Mouse (Mus musculus) c-Kit-positive CD71-negative TER-119-negative erythroid progenitor cells, embryonic 14.5 days (primary cell): ENCODE results near the gene Usp16.
A peak's percentile ranks its signal among the peaks of the same experiment; 100 is the strongest.

ENCODE experiments used
- DNase-seq: peaks from one replicate; pipeline ENCODE4 v3.0.0-alpha.2; 2013; ENCODE audit warnings: low read depth

Gene Usp16

DNA sequence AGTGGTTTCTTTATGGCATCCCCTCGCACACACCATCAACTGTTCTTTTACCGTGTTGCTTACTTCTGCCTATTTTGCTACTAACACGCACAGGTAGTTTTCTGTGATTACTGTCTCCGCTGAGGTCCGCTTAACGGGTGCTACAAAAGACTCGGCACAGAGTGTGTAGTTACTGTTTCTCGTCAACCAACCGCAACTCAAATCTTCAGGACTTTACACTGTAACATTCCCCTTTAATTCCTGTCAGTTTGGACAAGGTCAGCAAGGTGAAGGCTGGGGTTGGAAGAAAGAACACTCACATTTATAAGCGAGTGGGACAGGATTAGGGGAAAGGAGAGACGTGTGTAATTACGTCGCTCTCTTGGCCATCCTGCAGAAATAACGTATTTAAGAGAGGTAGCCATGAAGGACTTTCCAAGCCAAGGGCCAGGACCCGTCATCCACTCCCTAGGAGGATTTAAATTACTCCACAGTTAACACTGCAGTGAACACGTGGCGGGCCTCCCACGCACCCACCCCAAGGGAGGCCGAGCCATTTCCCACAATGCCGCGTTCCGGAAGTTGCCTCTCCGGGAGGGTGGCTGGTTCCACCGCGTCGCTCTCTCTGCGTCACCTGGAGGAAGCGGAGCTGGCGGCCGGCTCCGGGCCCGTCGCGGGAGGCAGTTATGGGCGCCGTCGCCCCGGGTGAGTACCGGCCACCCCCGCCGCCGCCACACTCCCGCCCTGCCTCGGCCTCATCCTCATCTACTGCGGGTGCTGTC is at the start of gene Usp16:
TSS of gene Usp16 (plus strand) at position 285 of the 761 bp plus-strand sequence.
- DNase-seq, result peak; percentile 81

DNA sequence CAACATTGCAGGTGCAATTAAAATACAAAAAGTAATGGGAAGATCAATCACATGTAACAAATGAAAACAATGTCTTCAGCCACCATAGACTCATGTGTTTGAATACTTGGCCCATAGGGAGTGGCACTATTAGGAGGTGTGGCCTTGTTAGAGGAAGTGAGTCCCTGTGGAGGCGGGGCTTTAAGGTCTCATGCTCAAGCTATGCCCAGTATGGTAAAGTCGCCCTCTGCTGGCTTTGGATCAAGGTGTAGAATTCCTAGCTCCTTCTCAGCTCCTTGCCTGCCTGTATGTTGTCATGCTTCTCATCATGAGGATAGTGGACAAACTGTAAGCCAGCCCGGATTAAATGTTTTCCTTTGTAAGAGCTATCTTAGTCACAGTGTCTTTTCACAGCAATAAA is 49.5 kb upstream of the Usp16 start:
- peak; percentile 54 for DNase-seq

DNA sequence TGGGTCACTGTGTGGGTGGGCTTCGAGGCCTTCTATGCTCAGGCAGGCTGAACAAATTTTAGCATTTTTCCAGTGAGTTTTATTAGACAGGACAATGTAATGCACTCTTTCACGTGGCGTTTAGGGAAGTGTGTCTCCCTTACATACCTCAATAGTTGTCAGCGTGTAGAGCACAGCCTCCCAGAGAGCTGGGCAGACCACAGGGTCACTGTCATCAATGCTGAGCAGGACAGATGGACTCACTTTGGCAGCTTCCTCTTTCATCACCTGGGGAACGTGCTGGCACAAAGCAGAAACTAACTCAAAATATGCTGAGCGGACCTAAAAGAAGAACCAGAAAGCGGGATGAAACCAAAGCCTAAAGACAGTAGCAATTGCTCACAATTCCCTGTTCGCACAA is 33.8 kb upstream of the Usp16 start:
- no peak for DNase-seq

DNA sequence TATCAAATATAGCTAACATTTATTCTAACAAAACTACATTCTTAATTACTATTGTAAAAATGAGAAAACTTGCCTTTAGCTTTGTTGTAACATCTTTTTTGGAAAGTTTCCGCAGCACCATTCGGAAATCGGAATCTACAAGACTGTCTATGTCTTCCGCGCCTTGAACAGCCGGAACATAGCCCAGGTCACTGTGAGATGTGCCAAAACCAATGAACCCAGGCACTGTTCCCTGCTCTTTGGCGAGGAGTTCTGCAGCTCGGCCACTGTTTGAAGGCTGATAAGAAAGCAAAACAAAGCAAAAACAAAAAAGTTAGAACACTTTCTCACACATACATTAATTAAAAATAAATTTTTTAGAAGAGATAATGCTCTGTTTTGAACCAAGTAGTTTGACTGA is 27.0 kb upstream of the Usp16 start:
- DNase-seq, result no peak

DNA sequence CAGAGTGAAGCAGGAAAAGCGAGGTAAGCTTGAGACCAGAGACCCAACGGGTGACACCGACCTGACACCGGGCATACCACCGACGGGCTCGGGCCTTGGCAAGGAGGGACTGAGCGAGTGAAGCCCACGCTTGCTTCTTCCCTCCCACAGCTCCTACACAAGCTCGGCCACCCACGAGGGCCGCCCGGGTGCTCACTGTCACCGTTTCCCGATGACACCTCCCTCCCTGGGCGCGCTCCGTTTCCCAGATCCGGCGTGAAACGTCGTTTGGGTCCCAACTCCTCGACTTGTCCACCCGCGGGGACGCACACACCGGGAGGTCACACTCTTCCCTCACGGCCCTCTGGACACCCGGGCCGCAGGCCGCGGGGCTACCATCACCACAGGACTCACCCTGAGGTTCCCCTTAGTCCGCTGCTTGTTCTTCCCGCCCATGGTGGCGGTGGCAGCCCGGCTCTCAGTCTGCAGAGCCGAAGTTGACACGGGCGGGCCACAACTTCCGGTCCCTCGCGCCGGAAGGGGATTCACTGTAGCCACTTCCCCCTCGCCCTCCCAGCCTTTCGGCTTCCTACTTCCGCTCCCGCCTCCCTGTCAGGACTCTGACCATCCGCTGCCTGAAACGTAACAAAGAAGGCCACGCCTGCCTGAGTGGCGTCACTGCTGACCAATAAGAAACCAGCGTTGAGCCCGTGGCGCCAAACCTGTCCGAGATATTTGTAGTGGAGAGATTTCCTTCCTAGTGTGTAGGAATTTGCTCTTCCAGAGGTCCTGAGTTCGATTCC is 22.3 kb upstream of the Usp16 start, which contains the start of gene Ltn1:
TSS of gene Ltn1 (minus strand) at position 580 of the 782 bp plus-strand sequence.
- DNase-seq, result peak; percentile 97

DNA sequence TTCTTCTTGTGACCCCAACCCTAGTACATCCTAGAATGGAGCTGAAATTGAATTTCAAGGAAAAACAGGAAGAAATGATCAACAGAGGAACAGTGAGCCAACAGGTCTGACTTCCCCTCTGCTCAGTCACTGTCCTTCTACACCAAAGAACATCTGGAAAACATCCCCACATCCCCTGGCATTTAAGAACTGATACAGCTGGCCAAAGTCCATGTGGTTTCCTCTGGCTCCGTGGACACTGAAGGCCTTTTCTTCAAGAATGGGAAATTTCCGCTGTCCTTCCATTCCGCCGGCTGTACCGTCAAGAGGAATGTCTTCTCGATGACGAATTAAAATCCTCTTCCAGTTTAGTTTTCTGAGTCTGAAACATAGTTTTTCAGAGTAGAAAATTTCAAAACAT is 20.2 kb upstream of the Usp16 start:
- no peak for DNase-seq

DNA sequence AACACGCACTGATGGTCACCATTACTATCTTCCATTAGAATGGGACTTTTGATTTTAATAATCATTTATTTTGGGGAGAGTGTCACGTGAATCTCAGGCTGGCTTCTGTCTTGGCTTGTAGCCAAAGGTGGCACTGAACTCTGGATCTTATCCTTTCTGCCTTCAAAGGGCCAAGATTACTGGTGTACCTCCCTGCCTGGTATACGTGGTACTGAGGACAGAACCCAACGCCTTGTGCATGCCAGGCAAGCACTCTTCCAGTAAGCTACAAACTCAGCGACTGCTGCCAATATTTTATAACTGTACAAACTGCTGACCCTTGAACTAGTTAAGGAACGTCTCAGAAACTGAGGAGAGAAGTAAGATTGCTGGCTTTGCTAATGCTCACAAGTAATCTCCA is 19.6 kb upstream of the Usp16 start:
- DNase-seq, result no peak

DNA sequence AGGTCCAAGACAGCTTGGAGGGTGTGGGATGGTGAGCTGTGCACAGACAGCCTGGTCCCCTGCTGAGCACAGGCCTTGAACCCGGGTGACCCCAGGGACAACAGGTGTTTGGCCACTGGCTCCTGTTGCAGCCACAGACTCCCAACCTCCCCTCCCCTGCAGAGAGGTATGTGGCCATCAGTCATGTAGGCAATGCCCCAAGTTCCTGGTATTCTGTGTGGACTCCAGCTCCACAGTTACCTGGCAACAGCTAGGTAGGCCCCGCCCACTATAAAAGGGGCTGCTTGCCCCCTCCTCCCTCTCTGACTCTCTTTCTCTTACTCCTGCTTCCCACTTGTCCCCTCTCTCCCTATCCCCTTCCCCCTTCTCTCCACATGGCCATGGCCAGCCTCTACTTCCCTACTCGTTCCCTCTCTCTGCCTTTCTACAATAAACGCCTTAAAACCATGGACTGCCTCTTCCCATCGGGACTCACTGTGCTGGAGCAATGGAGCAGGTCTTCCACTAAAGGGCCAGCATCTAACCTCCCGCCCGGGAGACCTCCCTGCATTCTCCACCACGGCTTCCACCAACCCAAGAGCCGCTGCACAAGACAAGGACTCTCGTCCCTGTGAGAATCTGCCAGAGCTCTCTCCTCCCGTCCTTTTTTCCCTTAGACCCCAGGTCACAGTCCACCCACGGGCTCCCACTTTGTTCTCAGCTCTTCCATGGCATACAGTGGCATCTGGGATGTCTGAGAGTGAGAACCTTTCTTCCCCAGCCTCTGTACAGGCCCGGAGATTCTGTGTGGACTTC is 18.9 kb upstream of the Usp16 start:
- DNase-seq, result no peak

DNA sequence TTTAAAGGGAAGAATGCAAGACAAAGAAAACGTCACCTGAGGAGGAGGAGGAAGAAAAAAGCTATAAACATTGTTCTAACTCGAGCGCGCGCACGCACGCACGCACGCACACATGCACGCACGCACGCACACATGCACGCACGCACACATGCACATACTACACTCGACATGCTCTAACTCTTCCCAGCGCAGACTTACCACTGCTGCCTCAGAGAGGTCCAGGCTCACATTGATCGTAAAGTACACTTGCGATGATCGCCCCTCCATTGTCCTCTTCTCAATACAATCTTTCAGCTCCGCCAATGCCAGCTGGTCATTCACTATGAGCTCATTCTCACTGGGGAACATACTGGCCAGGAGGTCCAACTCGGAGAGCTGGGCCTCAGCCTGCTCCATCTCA is 17.4 kb upstream of the Usp16 start:
- no peak for DNase-seq

DNA sequence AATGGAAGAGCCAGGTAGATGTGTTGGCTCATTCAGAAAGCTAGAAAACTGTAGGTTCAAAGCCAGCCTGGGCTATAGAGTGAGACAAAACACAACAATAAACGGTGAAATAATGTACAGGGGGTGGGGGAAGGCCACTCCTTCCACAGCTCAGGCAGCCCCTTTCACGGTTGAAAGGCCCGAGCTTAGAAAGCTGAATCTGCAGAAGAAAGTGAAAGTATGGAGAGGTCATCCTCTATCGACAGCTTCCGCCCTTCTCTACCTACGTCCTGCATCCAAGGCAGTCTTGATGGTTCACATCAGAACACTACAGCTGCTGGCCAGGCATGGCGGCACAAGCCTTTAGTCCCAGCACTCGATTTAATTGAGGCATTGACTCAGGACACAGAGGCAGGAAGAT is 15.8 kb upstream of the Usp16 start:
- no peak for DNase-seq

DNA sequence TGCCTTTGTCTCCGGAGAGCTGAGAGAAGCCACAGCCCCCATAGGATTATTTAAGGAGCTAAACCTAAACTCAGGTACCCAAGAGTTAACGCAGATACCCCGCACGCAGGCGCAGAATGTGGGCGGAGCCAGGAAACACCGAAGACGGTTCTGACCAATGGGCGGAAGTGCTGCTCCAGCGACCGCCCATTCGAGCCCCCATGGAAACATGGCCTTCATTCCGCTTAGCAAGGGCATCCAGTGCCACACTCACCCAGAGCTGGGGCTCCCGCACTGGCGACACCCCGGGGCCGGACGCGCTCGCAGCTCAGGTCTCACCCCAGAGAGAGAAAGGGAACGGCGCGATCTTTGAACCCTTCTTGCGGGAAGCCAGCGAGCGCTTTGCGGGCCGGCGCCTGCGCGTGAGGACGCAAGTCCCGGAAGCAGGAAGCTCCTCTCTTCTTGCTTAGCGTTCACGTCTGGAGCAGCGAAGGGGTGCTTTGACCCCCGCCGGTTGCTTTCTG is 14.3 kb upstream of the Usp16 start, which contains the start of gene Rwdd2b:
TSS of gene Rwdd2b (minus strand) at position 390 of the 503 bp plus-strand sequence.
- DNase-seq, result peak; percentile 95

DNA sequence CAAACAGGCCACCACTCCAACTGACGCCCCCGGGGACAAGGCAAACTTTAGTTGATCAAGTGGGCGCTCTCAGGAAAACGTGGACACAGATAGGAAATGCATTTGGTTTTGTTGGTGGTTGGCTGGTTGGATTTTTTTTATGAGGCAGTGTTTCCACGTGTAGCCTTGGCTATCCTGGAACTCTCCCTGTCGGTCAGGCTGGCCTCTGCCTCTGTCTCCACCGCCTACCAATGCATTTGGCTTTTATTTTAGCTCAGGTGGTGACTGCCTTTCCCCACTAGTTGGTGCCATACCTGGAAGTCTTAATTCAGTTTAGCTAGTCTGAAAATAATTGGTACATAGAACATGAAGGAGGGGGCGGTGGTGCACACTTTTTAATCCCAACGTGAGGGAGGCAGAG is 13.4 kb upstream of the Usp16 start:
- no peak for DNase-seq

DNA sequence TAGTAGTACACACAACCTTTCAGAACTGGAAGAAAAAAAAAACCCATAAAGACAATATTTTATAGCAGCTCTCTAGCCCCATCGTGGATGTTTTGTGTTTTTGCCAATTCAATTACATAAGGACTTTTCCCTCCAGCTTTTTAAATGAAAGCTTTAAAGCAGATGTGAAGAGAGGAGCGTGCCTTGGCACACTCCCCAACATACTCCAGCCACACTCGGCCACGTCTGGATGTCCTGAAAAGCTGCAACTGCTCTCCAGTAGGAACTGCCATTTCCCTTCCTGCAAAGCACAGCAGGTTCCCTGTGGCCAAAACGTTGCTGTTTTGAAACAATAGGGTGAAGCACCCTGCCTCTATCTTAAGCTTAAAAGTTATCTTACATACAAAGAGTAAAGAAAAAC is 12.2 kb upstream of the Usp16 start:
- no peak for DNase-seq

DNA sequence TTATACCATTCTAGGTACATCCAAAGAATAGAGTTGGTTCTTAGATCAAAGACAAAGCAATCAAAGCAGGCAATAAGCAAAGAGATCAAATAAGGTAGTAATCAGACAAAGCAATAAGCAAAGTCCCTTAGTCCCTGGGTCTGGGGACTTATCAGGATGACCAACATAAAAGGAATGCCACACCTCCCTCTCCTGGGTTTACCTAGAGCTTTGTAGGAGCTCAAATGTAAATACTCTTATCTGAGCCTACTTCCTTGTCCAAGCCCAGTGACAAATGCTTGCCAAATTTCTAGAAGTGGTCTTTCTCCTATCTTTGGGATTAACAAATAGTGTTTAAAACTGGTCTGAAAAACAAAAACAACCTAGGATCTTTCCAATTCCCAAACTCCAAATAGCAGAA is 11.3 kb upstream of the Usp16 start:
- DNase-seq, result no peak

DNA sequence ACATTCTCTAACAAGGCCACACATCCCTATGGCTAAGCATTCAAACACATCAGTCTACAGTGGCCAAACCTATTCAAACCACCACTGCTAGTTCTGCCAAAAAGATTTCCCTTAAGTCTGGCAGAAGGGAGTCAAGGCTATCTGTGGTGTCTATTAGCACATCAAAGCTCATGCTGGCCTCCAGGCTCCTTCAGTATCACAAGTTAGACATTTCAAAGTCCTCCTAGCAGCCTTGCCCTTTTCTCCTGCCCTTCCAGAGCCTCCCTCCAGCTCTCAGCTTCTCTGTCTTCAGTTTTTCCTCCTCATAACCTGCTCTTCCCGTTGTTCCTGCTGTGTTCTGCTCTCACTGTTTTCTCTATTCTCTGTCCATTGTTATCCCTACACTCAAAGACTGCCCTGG is 10.4 kb upstream of the Usp16 start:
- DNase-seq, result no peak

DNA sequence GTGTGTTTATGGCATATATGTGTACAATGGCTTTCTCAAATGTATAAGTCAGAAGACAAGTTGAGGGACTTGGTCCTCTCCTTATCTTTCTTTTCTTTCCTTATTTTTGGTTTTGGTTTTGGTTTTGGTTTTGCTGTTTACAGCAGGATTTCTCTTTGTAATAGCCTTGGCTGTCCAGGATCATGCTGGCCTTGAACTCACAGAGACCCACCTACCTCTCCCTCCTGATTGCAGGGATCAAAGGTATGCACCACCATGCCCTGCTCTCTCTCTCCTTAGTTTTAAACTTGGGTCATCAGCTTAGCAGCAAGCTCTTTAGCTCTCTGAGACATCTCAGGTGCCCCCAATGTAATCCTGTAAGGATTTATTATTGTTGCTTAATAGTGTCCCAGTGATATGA is 9.4 kb upstream of the Usp16 start:
- DNase-seq, result no peak

DNA sequence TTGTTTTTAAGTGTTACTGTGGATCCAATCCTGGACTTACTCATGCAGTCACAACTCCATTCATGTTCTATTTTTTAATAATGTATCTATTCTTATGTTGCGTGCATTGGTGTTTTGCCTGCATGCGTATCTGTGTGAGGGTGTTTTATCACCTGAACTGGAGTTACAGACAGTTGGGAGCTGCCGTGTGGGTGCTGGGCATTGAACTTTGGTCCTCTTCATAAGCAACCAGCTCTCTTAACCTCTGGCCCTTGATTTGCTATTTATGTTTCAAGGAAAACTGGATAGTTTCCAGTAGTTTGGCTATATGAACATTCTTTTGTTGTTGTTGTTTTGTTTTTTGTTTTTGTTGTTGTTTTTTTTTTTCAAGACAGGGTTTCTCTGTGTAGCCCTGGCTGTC is 9.0 kb upstream of the Usp16 start:
- DNase-seq, result no peak

DNA sequence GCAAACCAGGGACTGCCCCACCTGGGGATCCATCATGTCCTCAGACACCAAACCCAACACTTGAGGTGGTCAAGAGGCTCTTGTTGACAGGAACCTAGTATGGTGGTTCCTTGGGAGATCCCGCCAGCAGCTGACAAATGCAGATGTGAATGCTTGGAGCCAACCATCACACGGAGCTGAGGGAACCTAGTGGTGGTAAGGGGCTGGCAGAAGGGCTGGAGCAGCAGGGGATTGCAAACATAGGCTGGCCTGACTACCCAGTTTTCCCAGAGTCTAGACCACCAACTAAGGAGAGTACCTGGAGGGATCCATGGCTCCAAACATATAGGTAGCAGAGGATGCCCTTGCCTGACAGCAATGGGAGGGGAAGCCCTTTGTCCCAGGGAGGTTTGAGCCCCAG is 1.3 kb upstream of the Usp16 start:
- no peak for DNase-seq

DNA sequence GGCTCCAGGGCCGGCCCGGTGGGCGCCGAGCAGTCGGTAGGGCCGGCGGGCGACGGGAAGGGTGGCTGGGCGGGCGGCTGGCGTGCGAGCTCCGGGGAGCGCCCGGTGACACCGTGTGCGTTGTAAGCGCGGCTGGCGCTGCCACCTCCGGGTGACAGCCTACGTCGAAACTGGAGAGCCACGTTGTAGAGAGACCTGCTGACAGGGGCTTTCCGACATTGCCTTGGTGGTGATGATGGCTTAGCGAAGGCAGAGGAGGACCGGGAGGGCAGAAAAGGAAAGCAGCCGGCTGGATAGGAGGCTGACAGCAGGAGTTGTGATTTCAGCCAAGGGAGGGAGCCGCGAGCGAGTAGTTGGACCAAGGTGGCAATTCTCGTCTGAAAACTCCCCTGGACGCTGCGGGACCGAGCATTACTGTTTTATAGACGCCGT is 693 bp downstream of the Usp16 start:
- no peak for DNase-seq

DNA sequence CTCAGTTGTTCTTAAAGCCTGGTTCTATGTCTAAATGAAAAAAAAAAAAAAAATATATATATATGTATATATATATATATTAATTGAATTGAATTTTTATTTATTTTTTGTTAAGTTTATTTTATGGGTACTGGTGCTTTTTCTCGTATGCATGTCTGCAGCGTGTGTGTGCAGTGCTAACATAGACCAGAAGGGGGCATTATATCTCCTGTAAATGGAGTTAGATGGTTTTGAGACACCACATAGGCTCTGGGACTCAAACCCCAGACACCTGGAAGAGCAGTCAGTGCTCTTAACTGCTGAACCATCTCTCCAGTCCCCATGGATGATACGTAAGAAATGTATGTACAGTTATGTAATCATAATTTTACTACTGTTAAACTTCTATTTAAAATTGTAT is 4.2 kb downstream of the Usp16 start:
- DNase-seq, result no peak

DNA sequence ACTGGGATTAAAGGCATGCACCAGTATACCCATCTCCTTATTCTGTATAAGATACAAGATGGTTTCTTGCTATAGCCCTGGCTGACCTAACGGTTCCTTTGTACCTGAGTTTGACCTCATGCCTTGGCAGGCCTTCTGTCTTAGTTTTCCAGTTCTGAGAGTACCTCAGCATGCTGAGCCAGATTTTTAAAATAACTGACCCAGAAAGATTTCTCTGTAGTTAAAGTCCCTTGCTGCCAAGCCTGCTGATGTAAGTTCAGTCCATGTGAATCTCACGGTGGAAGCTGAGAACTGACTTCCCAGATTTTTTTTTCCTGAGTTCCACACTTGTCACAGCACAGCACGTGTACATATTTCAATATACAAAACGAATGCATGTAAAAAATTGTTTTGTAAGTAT is 16.1 kb downstream of the Usp16 start:
- DNase-seq, result no peak

DNA sequence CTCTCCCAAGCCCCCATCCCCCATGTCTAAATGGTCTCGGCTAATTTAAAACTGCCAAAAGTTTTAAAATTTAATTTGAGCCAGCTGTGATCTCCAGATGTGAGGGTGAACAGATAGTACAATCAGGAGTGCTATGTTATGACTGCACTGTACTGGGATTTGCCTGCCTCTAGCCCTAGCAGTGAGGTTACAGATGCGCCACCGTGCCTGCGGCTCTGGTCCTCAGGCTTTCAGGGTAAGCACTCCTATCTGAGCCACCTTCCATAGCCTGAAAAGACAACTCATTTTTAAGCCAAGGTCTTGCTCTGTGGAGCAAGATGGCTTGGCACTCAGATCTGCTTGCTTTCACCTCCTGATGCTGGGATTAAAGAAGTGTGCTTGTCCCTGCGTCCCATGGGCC is 29.9 kb downstream of the Usp16 start:
- DNase-seq, result no peak
